Mouse (Mus musculus): ENCODE data around the gene Olfr212. TPM values are rescaled to one million over a fixed set of nuclear protein-coding genes. Genes with fewer than 3 reads are reported as not detected.

Gene Olfr212
- polyA plus RNA-seq, 1 experiment from 2014 or later, result 0.04 TPM

GRCm38 (mm10) chr6:116553935-116554334 lies 47.6 kb downstream of the Olfr212 start, which contains the start of gene Olfr214:
Gene Olfr214, plus strand, starts transcription at chr6:116554235.
- H3K27ac ChIP-seq, result no peak within 1 kb of the TSS
- no peaks in the 10 kb centered on the region for H3K36me3 ChIP-seq (ENCODE audit: insufficient read depth, low read length)
- TF ChIP-seq CTCF (IDR thresholded peaks at IDR 0.05; ENCODE audit: low read depth), result no peak

GRCm38 (mm10) chr6:116554952-116555351 lies 48.6 kb downstream of the Olfr212 start:
- Histone ChIP-seq H3K4me2 (ENCODE audit: low read length) (no peak overlapping the region), H3K9ac (ENCODE audit: low read depth, low read length) (no peak overlapping the region), H3K27me3 (ENCODE audit: insufficient read depth, low read length) (no peaks in the 10 kb centered on the region), H3K4me1 (replicated peaks; ENCODE audit: insufficient read depth, low read length) (no peaks in the 10 kb centered on the region), H3K9me3 (replicated peaks; ENCODE audit: low read length) (no peaks in the 10 kb centered on the region), H3K27ac (no peak overlapping the region), H3K36me3 (ENCODE audit: insufficient read depth, low read length) (no peaks in the 10 kb centered on the region), H3K4me3 (replicated peaks; ENCODE audit: low read depth, low read length) (no peak overlapping the region)
- DNase-seq (ENCODE audit: low spot score) (peak; percentile 29), ATAC-seq (replicated peaks; ENCODE audit: low FRiP score, low read depth) (peak; percentile 46)
- 47% methylated on average over 3 of the region's 3 CpGs for WGBS
- no peak for TF ChIP-seq CTCF (IDR thresholded peaks at IDR 0.05; ENCODE audit: low read depth)

More at GRCm38 (mm10) chr6:116553935-116554334, 47.6 kb downstream of the Olfr212 start, which contains the start of gene Olfr214:
- ATAC-seq (replicated peaks; ENCODE audit: low FRiP score, low read depth) (no peak), DNase-seq (ENCODE audit: low spot score) (no peak)
- Histone ChIP-seq H3K4me1 (replicated peaks; ENCODE audit: insufficient read depth, low read length) (no peaks in the 10 kb centered on the region), H3K4me2 (ENCODE audit: low read length) (no peak within 1 kb of the TSS), H3K9ac (ENCODE audit: low read depth, low read length) (no peak within 1 kb of the TSS), H3K27me3 (ENCODE audit: insufficient read depth, low read length) (no peaks in the 10 kb centered on the region), H3K9me3 (replicated peaks; ENCODE audit: low read length) (no peaks in the 10 kb centered on the region), H3K4me3 (replicated peaks; ENCODE audit: low read depth, low read length) (no peak within 1 kb of the TSS)
- WGBS, result 56% methylated on average over 1 of the region's 1 CpGs

Other genes starting within 250 kb of the Olfr212 start
- 4.9 and 5.7 TPM in 2 replicates for gene Zfand4, start 242.3 kb upstream of the Olfr212 start, polyA plus RNA-seq (2015; fragmentation: Nextera tagmentation; extraction: Ambion mirVana)
- 36.3 and 37.2 TPM in 2 replicates for gene March8, start 168.5 kb upstream of the Olfr212 start, polyA plus RNA-seq (2015; fragmentation: Nextera tagmentation; extraction: Ambion mirVana)
- 0.46 and 0.56 TPM in 2 replicates for gene Alox5, start 45.3 kb upstream of the Olfr212 start, polyA plus RNA-seq (2015; fragmentation: Nextera tagmentation; extraction: Ambion mirVana)
- not detected in 2 replicates for gene Olfr211, start 17.4 kb upstream of the Olfr212 start, polyA plus RNA-seq (2015; fragmentation: Nextera tagmentation; extraction: Ambion mirVana)
- gene Olfr213, start 31.9 kb downstream of the Olfr212 start, polyA plus RNA-seq (2015; fragmentation: Nextera tagmentation; extraction: Ambion mirVana), result not detected in 2 replicates
- gene Gm5580, start 44.6 kb downstream of the Olfr212 start, polyA plus RNA-seq (2015; fragmentation: Nextera tagmentation; extraction: Ambion mirVana), result 0.29 and 0.55 TPM in 2 replicates
- gene Olfr214, start 47.7 kb downstream of the Olfr212 start, polyA plus RNA-seq (2015; fragmentation: Nextera tagmentation; extraction: Ambion mirVana), result not detected in 2 replicates
- gene Olfr215, start 77.7 kb downstream of the Olfr212 start, polyA plus RNA-seq (2015; fragmentation: Nextera tagmentation; extraction: Ambion mirVana), result not detected in 2 replicates
- 142 and 148 TPM in 2 replicates for gene Zfp422, start 122.5 kb downstream of the Olfr212 start, polyA plus RNA-seq (2015; fragmentation: Nextera tagmentation; extraction: Ambion mirVana)
- 35.6 and 36.8 TPM in 2 replicates for gene Depp1, start 144.1 kb downstream of the Olfr212 start, polyA plus RNA-seq (2015; fragmentation: Nextera tagmentation; extraction: Ambion mirVana)
- gene Rassf4, start 167.4 kb downstream of the Olfr212 start, polyA plus RNA-seq (2015; fragmentation: Nextera tagmentation; extraction: Ambion mirVana), result 2.9 and 3.6 TPM in 2 replicates
- gene Tmem72, start 210.4 kb downstream of the Olfr212 start, polyA plus RNA-seq (2015; fragmentation: Nextera tagmentation; extraction: Ambion mirVana), result 23.5 and 26.5 TPM in 2 replicates